Mouse (Mus musculus): Measurements from ENCODE around the gene Herc2.
"Not testable (repeated sequence)": the region's sequence is repeated elsewhere in the genome, so short reads cannot be mapped to it uniquely, and the experiment has no call there.

Herc2 gene

DNA sequence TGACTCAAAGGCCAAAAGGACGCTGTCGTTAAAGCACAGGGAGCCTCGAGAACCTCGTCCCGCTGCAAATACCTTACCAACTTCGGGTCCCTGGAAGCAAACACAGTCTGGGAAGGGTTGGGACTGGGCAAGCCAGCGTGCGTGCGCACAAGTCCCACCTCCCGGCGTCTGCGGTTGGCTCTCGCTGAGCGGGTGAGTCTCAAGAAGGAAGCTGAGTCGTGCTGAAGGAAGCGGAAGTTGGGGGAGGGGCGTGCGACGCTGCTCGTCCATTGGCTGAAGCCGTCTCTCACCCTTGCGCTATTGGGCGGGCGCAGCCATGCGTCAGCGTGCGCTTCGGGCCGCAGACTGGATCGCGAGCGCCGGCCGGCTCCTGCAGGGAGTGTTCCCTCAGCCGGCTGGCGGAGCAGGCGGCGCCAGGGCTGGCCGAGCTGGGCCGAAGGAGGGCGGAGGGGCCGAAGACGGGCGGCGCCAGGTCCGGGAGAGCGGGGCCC is at the start of gene Herc2:
Herc2 (plus strand) TSS at position 366 of the 491 bp plus-strand sequence.
- peak; percentile 99 for DNase-seq (ENCODE audit: low spot score)

DNA sequence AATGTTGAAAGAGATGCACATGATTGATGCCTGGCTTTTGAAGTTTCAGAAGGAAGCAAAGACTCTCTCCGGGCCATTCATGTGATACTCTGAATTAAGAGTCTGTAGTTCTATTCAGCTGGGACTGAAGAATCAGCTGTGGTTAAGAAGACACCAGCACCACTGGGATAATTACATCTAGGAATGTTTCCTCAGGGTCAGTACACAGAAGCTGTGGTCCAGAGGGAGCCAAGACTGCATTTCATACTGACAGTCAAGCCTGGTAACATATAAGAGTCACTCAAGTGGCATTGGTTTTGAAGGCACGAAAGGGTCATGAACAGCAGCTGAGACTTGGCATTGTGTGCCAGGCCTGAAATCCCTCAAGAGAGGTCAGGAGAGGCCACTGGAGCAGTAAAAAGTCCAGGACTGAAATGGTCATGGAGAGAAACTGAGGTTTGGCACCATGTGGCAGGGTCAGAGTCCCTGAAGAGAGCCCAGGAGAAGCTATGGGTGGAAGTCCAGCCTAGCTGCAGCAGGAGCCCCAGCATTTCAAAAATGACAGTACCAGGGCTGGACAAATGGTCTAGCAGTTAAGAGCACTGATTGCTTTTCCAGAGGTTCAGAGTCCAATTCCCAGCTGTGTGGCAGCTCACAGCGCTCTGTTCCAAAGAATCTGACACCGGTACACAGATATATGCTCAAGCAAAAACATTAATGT is 39.5 kb upstream of the Herc2 start:
- DNase-seq (ENCODE audit: low spot score): no peak

DNA sequence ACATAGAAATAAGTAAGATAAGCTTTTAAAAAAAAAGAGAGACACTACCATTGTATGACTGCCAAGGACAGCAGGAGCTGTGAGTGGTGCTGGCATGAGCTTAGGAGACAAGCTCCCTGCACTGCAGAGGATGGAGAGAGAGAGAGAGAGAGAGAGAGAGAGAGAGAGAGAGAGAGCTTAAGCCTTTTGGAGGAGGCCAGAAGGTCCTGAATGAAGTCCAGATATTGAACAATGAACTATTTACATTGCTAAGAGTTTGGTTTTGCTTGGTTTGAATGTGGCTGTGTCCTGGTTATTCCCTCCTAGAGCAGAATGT is 39.0 kb upstream of the Herc2 start:
- no peak for DNase-seq (ENCODE audit: low spot score)

DNA sequence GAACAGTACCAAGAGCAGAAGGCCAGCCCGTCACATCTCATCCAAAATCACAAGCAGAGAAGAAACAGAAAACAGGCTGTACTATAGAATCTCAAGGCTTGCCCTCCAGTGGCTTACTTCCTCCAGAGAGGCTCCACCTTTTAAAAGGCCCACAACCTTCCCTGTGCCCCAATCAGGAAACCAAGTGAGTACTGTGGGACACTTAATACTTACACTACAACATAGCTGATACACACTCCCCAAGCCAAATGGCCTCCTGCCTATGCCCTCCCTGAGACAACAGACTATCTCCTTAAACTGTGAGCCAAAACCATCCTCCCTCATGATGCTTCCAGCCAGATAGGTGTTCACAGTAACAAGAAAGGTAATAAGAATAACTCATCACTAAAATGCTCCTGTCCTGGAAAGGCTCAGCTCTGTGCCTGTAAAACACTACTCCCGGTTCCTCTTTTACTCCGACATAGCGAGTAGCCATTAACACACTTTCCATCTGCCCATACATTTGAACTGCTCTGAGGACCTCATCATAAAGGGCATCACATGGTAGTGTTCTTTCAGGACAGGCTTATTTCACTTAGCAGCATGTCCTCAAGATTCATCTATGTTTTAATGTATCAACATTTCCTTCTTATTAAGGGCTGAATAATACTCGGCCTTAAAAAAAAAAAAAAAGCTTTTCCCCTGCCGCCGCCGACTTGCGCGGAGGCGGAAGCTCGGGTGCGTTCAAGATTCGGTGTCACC is 36.6 kb upstream of the Herc2 start:
- DNase-seq (ENCODE audit: low spot score): no peak

DNA sequence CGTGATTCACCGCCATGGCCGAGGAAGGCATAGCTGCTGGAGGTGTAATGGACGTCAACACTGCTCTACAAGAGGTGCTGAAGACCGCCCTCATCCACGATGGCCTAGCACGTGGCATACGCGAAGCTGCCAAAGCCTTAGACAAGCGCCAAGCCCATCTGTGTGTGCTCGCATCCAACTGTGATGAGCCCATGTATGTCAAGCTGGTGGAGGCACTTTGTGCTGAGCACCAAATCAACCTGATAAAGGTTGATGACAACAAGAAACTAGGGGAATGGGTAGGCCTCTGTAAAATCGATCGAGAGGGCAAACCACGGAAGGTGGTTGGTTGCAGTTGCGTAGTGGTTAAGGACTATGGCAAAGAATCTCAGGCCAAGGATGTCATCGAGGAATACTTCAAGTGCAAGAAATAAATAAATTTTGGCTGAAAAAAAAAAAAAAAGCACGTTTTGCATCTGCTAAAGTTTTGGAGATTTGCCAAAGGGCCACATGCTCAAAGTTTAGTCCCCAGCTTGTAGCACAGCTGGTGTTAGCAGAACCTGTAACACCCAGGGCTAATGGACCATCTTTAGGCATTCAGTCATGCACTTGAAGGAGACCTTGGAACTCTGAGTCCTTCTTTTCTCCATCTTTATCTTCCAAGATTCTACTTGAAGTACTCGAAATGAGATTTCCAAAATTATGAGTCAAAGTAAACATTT is 35.8 kb upstream of the Herc2 start:
- DNase-seq (ENCODE audit: low spot score): not testable (repeated sequence)

DNA sequence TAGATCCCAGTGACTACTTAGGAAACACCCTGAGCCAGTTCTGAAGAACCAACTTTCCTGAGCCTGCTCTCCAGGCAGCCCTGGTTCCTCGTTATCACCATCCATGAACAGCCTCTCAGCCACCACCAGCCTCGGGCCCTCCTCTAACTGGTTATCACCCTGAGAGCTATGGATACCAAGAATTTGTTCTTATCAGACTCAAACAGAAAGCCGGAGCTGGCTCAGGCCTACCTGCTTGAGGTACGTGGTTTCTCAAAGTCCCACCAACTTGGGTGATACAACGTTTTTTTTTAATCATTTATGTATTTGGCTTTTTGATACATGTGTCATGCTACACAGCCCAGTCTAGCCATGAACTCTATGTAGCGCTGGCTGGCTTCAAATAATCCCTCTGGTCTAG is 34.8 kb upstream of the Herc2 start:
- DNase-seq (ENCODE audit: low spot score): no peak

DNA sequence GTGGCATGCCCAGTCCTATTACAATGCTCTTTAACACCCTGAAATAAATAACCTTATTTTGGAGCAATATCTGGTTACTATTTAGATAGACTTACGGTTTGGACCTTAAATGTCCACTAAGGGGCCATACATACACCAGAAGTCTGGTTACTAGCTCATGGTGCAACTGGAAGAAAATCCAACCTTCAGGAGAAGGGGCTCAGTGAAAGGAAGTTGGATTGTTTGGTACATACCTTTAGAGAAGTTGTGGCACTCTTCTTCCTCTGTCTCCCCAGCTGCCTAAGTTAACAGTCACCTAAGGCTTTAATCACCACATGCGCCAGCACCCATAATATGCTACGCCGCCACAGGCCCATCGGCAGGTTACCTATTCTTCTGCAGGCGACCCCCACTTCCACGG is 34.2 kb upstream of the Herc2 start:
- DNase-seq (ENCODE audit: low spot score): no peak

DNA sequence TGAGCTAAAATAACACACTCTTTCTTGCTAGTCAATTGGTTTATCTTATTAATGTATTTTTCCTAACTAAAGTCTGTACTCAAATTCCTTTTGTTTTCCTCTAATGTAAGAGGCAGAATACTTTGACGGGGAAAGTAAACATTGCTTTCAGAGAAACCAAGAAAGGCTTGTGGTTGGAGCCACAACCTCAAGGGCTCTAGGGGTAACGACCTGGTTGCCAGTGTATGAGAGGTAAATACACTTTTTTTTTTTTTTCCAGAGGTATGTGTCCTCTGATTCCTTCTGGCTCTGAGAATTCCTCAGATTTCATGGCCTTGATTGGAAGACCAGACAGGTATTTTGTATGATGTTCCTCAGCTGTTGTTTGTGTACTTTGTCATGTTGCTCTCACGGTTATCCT is 32.2 kb upstream of the Herc2 start:
- DNase-seq (ENCODE audit: low spot score): no peak

DNA sequence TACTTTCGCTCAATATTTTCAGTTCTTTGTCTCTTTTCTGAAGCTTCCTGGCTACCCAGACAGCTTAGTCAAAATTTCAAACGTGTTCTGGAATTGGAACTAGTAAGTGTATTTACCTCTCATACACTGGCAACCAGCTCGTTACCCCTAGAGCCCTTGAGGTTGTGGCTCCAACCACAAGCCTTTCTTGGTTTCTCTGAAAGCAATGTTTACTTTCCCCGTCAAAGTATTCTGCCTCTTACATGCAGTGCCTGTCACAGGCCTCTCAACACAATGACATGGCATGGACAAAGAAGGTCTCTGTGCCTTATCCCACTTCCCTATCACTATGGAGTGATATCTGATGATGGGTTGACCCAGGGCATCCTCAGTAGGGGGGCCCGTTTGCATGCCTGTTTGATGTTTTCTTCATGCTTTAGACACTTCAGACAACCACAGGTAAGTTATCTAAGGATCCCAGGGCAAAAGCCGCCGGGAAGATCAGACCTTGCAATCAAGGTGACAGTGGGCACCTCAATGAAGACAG is 31.5 kb upstream of the Herc2 start:
- DNase-seq (ENCODE audit: low spot score): no peak

DNA sequence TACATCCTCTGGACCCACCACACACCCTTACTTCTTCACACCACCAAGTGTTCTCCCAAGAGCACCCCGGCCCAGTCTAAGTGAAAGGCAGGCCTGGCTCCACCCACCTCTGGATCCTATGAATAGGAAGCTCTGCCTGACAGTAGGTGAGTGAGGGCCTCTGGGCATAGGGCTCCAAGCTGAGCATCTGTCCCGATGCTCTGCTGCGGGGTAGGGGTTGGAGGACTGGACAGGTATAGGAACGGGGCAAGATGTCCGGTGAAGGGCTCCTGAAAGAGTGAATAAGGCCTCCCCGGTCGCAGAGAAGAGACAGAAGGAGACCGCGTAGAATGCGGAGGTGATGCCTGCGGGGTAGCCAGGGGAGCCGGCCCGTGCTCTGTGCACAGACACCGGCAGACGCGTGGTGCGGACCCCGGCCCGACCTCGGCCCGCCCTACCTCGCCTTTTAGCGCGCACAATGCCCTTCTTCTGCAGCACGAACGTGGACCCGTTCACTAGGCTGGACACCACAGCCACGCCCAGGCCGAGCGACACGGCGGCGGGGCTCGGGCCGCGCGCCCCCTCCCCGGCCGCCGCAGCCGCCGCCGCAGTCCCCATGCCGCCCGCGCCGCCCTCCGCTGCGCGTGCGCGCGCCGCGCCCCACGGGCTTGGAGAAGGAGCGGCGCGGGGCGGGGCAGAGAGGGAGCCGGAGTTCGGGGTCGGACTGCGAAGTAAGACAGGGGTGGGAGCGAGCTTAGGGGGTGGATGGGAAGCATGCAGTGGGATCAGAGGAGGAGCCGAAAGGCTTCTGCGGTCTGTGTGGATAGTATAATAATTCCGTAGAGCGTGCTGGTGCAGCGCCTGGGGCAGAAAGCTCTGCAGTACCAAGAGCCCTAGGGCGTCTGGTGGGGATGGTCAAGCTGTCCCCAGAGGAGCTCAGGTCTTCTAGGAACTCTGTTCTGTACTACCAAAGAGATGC is 30.7 kb upstream of the Herc2 start:
- peak; percentile 70 for DNase-seq (ENCODE audit: low spot score)

DNA sequence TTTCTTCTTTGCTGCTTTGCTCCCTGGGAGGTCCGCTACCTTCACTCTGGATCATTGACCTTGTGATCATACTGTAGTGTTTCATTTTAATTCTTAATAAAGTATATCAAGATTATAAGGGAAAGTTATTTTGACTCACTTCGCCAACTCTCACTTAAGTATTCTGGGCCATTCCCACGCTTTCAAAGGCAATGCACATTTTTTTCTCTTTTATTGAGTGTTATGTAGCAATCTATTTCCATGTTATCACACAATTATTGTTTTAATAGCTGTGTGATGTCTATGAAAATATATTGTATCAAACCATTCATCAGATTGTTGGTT is 30.1 kb upstream of the Herc2 start, which contains the start of gene Nipa1:
Nipa1 (minus strand) TSS at position 25 of the 324 bp plus-strand sequence.
- DNase-seq (ENCODE audit: low spot score): no peak

DNA sequence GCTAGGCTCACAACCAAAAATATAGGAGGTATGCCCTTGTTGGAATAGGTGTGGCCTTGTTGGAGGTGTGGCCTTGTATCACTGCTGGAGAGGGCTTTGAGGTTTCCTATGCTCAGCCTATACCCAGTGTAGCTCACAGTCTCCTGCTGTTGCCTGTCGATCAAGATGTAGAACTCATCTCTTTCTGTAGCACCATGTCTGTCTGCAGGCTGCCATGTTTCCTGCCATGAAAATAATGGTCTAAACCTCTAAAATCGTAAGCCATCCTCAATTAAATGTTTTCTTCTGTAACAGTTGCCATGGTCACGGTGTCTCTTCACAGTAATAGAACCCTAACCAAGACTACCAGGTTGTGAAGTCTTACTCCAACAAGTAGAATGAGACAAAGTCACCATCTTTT is 26.4 kb upstream of the Herc2 start:
- DNase-seq (ENCODE audit: low spot score): no peak

DNA sequence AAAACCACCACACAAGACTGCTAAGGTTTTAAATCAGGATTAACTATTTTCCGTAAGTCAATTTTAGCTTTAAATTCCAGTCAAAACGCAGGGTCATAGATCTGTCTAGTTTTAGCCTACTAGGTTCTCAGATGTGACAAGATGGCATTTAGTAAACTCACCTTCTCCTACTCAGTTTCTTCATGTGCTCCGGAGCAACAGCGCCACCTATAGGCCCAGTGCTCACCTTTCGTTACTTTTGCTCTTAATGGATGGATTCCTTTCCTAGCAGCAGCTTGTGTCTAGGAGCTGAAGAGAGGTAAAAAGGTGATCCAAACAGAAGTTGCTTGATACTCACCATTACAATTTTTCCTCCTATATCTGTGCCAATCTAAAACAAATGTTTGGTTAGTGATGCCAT is 7.6 kb upstream of the Herc2 start:
- peak; percentile 84 for DNase-seq (ENCODE audit: low spot score)

DNA sequence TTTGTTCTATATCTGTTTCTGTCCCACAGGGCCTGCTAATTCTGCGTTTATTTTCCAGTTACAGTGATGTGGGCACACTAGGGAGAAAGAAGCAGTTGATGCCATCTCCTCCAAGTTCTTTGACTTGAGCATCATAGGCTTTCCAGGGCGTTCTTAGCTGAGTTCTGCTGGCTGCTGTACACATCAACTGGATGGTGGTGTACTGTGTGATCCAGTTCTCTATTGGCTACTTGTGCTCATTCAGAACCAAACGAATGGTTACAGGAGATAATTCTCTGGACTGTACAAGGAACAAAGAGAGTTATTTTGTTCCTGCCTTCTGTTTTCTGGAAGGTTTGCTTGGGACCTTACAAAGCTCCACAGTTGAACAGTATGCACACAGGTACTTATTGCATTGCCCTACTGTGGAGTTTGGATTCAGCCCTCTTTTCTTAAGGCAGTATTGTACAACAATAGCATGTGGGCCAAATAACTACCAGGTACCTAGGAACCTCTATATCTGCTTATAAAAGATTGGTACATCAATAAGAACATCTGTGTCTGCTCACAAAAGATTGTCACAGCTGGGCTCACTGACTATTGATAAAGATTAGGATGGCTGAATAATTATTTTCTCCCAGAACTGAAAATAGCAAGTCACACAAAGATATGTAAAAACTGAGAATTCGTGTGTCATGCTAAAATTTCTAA is 6.3 kb upstream of the Herc2 start:
- DNase-seq (ENCODE audit: low spot score): no peak

DNA sequence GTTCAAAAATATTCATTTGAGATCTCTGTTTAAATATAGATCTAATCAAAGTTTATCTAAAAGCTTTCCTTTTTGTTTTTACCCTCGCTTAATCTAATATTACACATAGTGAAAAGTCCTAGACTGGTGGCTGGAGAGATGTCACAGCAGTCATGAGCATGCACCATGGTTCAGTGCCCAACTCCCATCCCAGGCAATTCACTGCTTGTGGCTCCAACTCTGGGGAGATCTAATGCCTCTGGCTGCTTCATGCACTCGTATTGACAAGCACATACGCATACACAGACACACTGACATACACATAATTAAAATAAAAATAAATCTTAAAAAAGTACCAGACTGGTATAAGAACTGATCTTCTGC is 5.7 kb upstream of the Herc2 start:
- no peak for DNase-seq (ENCODE audit: low spot score)

DNA sequence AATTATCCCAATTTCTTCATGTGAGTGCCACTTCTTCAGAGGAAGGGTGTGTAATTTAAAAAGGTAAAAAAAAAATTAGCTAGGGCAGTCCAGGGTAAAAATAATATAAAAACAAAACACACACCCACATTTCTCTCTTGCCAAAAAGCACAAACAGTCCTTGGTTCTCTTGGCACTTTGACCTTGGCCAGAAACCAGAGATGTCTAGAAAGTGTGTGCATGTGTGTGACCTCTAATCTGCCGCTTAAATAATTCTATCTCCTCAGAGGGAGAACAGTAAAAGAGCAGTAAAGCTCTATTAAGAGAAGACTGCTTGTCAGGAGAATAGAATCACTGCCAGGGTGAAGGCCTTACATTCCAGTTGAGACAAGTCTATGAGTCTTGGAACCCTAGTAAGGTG is 2.8 kb upstream of the Herc2 start:
- no peak for DNase-seq (ENCODE audit: low spot score)

DNA sequence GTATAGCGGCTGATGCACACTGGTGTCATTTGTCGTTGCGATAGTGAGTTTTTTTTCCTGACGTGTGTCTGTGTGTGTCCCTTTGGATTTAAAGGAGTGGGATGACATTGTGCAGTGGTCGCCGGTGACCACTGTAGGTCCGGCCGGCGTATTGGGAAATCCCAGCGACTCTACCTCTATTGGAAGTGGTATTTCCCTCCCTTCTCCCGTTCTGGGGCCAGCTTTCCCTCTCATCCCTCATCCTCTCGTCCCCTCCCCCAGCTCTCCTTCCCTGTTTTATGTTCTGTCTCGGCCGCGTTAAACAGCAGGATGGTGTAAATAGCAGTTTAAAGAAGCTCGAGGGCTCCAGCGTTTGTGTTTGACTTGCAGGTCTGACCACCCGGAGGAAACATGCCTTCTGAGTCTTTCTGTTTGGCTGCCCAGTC is 503 bp downstream of the Herc2 start:
- peak; percentile 25 for DNase-seq (ENCODE audit: low spot score)

DNA sequence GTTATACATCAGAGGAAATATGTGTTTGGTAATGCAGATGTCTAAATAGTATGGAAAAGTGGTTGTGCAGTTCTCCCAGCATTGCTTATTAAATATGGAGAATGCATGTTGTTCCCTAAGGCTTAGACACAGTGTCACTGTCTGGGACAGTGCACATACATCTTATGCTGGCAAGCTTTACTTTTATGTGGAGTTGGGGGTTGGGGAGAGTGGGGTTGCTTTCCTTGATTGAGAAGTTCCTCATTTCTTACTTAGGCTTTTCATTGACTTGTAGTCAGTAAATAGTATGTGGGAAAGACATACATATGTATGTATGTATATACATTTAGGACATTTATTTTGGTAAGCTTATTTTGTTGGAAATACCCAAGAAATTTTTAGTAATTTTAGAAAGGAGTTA is 3.0 kb downstream of the Herc2 start:
- no peak for DNase-seq (ENCODE audit: low spot score)

DNA sequence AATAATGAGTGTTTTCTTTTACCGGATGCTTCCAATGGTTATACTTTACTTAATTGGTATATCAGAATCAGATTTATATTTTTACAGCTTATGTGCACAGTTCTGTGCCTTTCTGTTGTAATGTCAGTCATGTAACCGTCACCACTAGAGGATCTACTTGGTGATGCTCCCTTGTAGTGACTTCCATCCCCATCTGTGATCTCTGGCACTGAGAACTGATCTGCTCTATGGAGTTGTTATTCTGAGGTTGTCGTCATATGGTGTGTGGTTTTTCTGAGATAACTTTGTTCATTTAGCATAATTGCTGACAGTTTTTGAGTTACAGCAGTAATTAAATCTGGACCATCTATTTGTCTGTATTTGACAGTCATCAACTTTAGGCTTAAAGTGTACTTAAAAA is 5.3 kb downstream of the Herc2 start:
- DNase-seq (ENCODE audit: low spot score): no peak

DNA sequence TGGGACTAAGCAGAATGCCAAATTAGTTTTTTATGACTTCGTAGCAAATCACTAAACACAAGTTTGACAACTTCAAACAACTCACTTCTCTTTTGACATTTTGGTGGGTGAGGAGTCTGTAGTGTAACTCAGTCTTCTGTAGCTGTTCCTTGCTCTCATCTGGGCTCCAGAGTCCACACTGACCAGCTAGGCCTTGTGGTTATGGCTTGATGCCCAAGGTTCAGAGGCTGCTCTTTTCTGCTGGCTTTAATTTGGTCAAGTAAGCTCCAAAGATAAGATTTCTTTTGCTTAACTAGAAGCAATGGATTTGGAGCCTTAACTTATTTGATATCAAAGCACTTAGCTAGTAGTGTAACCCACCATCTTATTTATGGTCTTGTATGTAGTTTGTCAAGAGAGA is 14.9 kb downstream of the Herc2 start:
- DNase-seq (ENCODE audit: low spot score): no peak

DNA sequence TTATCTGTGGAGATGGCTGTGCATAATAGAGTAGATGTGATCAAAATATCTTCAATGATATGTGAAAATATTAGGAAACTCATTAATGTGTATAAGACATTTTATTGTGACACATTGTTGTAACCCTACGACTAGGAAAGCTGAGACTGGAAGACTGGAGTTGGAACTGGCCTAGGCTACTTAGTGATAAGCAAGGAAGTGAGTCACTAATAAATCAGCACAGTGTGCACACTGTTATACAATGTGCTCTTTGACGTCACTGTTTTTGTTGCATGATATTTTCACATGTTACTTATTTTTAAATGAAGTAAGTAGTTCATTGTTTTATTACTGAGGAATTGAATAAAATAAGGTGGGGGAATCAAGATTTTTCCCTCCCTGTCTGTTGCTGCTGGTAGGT is 16.1 kb downstream of the Herc2 start:
- no peak for DNase-seq (ENCODE audit: low spot score)

Data from urinary bladder, postnatal 14 days (tissue).